Mouse (Mus musculus) hindbrain, embryonic 13.5 days (tissue): ENCODE results near the gene Btbd35f6. TPM values are rescaled to one million over a fixed set of nuclear protein-coding genes. Genes with fewer than 3 reads are reported as not detected.
"Not testable (repeated sequence)": the region's sequence is repeated elsewhere in the genome, so short reads cannot be mapped to it uniquely, and the experiment has no call there.

Experiments used
- ATAC-seq: fragments of 200-750 bp; cut with Nextera tagmentation; 2 replicates; pipeline ENCODE4 v1.8.0; 2017; ENCODE audit warnings: moderate TSS enrichment; ENCODE audit not compliant: low FRiP score
- H3K27ac ChIP-seq: fragments of 300-500 bp; sonication (generic); 2 replicates; pipeline ENCODE4 v1.5.1; 2015; ENCODE audit warnings: inconsistent platforms, mild to moderate bottlenecking, moderate library complexity
- H3K27me3 ChIP-seq: fragments of 300-500 bp; sonication (generic); 2 replicates; pipeline ENCODE4 v1.6.1; 2015; ENCODE audit warnings: mild to moderate bottlenecking, inconsistent platforms
- H3K36me3 ChIP-seq: fragments of 300-500 bp; sonication (generic); 2 replicates; pipeline ENCODE4 v1.6.1; 2015; ENCODE audit warnings: mild to moderate bottlenecking, inconsistent platforms
- H3K4me1 ChIP-seq: fragments of 300-500 bp; sonication (generic); replicated peaks from 2 replicates; pipeline ENCODE4 v1.6.1; 2015; ENCODE audit warnings: inconsistent platforms
- H3K4me2 ChIP-seq: fragments of 300-500 bp; sonication (generic); 2 replicates; pipeline ENCODE4 v1.6.1; 2015; ENCODE audit warnings: inconsistent platforms, mild to moderate bottlenecking, moderate library complexity
- H3K4me3 ChIP-seq: fragments of 300-500 bp; sonication (generic); 2 replicates; pipeline ENCODE4 v1.5.1; 2015; ENCODE audit warnings: mild to moderate bottlenecking, inconsistent platforms
- H3K9ac ChIP-seq: fragments of 300-500 bp; sonication (generic); 2 replicates; pipeline ENCODE4 v1.6.1; 2015; ENCODE audit warnings: mild to moderate bottlenecking, inconsistent platforms
- H3K9me3 ChIP-seq: fragments of 300-500 bp; sonication (generic); 2 replicates; pipeline ENCODE4 v1.6.1; 2016; ENCODE audit warnings: inconsistent platforms
- WGBS: fragments of 180-500 bp; shearing (Covaris S2); methylation state at CpG from one replicate; pipeline ENCODE4 v1.1.7; 2015; 5-methylcytosine and 5-hydroxymethylcytosine counted together
- polyA plus RNA-seq: library from polyadenylated mRNA; unstranded; fragments of >200 nt; fragmentation: Nextera tagmentation; extraction: Ambion mirVana; gene quantifications from 2 replicates; pipeline ENCODE4 v1.2.1, GENCODE M21; 2015

Btbd35f6 gene
- not detected in 2 replicates for polyA plus RNA-seq

DNA sequence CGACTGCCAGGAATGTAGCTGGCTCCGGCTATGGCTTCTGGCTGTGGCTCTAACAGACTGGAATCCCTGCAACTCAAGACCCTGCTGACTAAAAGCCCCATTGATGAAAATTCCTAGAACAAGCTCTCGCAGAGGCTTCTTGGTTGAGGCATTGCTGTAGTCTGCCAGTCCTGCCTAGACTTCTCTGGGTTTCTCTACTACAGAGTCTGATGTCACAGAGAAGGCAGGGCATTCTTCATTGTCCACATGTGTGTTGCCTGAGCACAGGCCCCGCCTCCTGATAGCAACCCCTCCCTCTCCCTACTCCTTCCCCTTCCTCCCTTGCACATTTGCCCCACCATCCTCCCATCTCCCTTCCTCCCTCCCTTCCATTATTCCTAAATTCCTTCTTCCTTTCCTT is at the start of gene Btbd35f6:
Btbd35f6 (minus strand) TSS at position 101 of the 400 bp plus-strand sequence.
- H3K4me2 ChIP-seq, H3K4me1 ChIP-seq, H3K9me3 ChIP-seq, H3K4me3 ChIP-seq, ATAC-seq, H3K9ac ChIP-seq, H3K27me3 ChIP-seq, H3K27ac ChIP-seq, H3K36me3 ChIP-seq: not testable (repeated sequence)
- WGBS: 33% methylated on average over 1 of the region's 4 CpGs

DNA sequence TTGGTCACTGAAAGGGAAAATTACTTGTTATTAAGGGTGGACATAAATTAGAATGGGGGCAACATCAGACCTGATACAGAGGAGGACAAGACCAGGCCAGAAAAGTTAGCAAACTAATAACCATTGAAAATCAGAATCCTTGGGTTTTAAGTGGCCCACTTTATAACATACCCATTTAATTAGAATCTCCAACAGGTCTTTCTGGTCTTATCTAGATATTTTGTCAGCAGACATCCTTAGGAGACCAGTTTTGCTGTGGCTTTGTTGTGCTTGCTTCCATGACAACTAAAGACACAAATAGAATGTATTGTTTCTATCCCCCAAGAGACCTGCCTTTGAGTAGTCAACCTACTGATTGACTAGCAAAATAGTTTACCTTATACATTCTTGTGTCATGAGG is 30.4 kb upstream of the Btbd35f6 start, which contains the start of gene Gm21870:
Gm21870 (minus strand) TSS at position 101 of the 400 bp plus-strand sequence.
- H3K27me3 ChIP-seq, H3K9me3 ChIP-seq, H3K27ac ChIP-seq, H3K4me3 ChIP-seq, H3K4me1 ChIP-seq, H3K9ac ChIP-seq, H3K4me2 ChIP-seq, H3K36me3 ChIP-seq, ATAC-seq: not testable (repeated sequence)

DNA sequence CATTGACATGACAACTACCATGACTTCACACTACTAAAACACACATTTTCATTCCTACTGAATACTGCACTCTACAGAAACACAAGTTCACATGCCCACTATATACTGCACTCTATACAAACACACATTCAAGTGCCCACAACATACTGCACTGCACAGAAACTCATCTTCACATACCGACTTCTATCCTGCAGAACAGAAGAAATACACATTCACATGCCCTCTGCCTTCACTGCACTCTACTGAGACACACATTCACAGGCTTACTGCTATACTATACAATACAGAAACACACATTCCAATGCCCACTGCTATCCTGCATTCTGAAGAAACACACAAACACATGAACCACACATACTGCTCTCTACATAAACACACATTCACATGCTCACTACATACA is 26.1 kb downstream of the Btbd35f6 start:
- ATAC-seq, H3K27me3 ChIP-seq, H3K27ac ChIP-seq, H3K4me1 ChIP-seq, H3K4me3 ChIP-seq, H3K9ac ChIP-seq, H3K36me3 ChIP-seq, H3K4me2 ChIP-seq: not testable (repeated sequence)
- WGBS: no CpG with 5 or more reads among the region's 1 CpGs
- peaks cover 22% of the 10 kb centered on the region for H3K9me3 ChIP-seq

DNA sequence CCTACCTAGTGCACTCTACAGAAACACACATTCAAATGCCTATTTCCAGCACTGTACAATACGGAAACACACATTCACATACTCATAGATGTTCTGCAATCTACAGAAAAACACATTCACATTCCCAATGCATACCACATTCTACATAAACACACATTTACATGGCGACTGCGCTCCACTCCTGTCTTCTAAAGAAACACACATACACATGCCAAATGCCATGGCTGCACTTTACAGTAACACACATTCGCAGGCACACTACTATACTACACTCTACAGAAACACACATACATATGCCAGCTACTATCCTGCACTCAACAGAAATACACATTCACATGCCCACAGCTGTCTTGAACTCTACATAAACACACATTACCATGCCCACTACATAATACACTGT is 28.1 kb downstream of the Btbd35f6 start:
- H3K4me1 ChIP-seq, ATAC-seq, H3K36me3 ChIP-seq, H3K27ac ChIP-seq, H3K27me3 ChIP-seq, H3K4me2 ChIP-seq, H3K9ac ChIP-seq, H3K4me3 ChIP-seq: not testable (repeated sequence)
- WGBS: 85% methylated on average over 4 of the region's 4 CpGs
- H3K9me3 ChIP-seq: peaks cover 22% of the 10 kb centered on the region

DNA sequence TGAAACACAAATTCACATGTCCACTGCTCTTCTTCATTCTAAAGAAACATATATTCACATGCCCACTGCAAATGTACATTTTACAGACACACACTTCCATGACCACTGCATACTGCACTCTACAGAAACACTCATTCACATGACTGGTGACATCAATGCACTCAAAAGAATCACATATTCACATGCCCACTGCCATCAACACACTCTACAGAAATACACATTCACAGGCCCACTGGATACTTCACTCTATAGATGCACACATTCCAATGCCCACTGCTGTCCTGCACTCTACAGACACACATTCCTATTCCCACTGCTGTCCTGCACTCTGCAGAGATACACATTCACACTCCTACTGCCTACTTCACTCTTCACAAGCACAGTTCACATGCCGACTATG is 30.0 kb downstream of the Btbd35f6 start:
- not testable (repeated sequence) for H3K4me3 ChIP-seq, H3K36me3 ChIP-seq, H3K9ac ChIP-seq, H3K27me3 ChIP-seq, H3K27ac ChIP-seq, H3K4me1 ChIP-seq, H3K4me2 ChIP-seq, ATAC-seq
- WGBS: no CpG with 5 or more reads among the region's 1 CpGs
- H3K9me3 ChIP-seq: peaks cover 25% of the 10 kb centered on the region

DNA sequence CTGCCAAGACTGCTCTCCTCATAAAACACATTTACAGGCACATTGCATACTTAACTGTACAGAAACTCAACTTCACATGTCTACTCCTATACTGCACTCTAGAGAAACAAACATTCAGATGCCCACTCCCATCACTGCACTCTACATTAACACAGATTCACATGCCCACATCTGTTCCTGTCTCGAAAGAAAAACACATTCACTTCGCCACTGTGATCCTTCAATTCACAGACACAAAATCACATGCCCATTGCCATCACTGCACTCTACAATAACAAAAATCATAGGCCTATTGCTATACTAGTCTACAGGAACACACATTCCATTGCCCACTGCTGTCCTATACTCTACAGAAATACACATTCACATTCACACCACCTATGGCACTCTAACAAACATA is 30.9 kb downstream of the Btbd35f6 start:
- not testable (repeated sequence) for H3K4me2 ChIP-seq, H3K4me3 ChIP-seq, H3K36me3 ChIP-seq, ATAC-seq, H3K4me1 ChIP-seq, H3K9ac ChIP-seq, H3K27me3 ChIP-seq, H3K27ac ChIP-seq
- 80% methylated on average over 2 of the region's 2 CpGs for WGBS
- H3K9me3 ChIP-seq: peaks cover 22% of the 10 kb centered on the region

Other genes starting within 250 kb of the Btbd35f6 start
- not detected in 2 replicates for gene Gm21870, start 30.3 kb upstream of the Btbd35f6 start, polyA plus RNA-seq
- not detected in 2 replicates for gene Btbd35f9, start 205.0 kb upstream of the Btbd35f6 start, polyA plus RNA-seq